Mouse (Mus musculus) intestine, postnatal 0 days (tissue): ENCODE measurements around the gene Rsph14. TPM values are rescaled to one million over a fixed set of nuclear protein-coding genes. Genes with fewer than 3 reads are reported as not detected.
A peak's percentile ranks its signal among the peaks of the same experiment; 100 is the strongest.
"Not testable (repeated sequence)": the region's sequence is repeated elsewhere in the genome, so short reads cannot be mapped to it uniquely, and the experiment has no call there.

ENCODE experiments used
- ATAC-seq: fragments of 200-750 bp; cut with Nextera tagmentation; 2 replicates; pipeline ENCODE4 v1.8.0; 2017; ENCODE audit warnings: mild to moderate bottlenecking, moderate TSS enrichment, moderate library complexity
- H3K27ac ChIP-seq: fragments of 300-500 bp; sonication (generic); 2 replicates; pipeline ENCODE4 v1.5.1; 2014; ENCODE audit warnings: mild to moderate bottlenecking, low read depth, low read length, moderate library complexity
- H3K27me3 ChIP-seq: fragments of 300-500 bp; sonication (generic); replicated peaks from 2 replicates; pipeline ENCODE4 v1.6.1; 2014; ENCODE audit warnings: low read length, mixed read lengths; ENCODE audit not compliant: control insufficient read depth, insufficient read depth
- H3K36me3 ChIP-seq: fragments of 300-500 bp; sonication (generic); 2 replicates; pipeline ENCODE4 v1.6.1; 2014; ENCODE audit warnings: mild to moderate bottlenecking, moderate library complexity; ENCODE audit not compliant: control insufficient read depth, insufficient read depth
- H3K4me1 ChIP-seq: fragments of 300-500 bp; sonication (generic); replicated peaks from 2 replicates; pipeline ENCODE4 v1.6.1; 2014; ENCODE audit warnings: antibody characterized with exemption, low read length, mixed read lengths; ENCODE audit not compliant: control insufficient read depth, insufficient read depth
- H3K4me2 ChIP-seq: fragments of 300-500 bp; sonication (generic); replicated peaks from 2 replicates; pipeline ENCODE4 v1.6.1; 2014; ENCODE audit warnings: low read depth, mild to moderate bottlenecking, moderate library complexity
- H3K4me3 ChIP-seq: fragments of 300-500 bp; sonication (generic); 2 replicates; pipeline ENCODE4 v1.5.1; 2014; ENCODE audit warnings: low read depth, low read length
- H3K9ac ChIP-seq: fragments of 300-500 bp; sonication (generic); 2 replicates; pipeline ENCODE4 v1.6.1; 2014; ENCODE audit warnings: mild to moderate bottlenecking, low read depth, low read length
- H3K9me3 ChIP-seq: fragments of 300-500 bp; sonication (generic); 2 replicates; pipeline ENCODE4 v1.6.1; 2016; ENCODE audit warnings: mixed run types; ENCODE audit not compliant: control insufficient read depth
- CTCF ChIP-seq: sonication (generic); IDR thresholded peaks from 2 replicates; pipeline ENCODE4 v1.5.1; 2016; ENCODE audit warnings: low read depth, mild to moderate bottlenecking, control low read depth, antibody characterized with exemption, moderate library complexity
- WGBS: fragments of 180-500 bp; shearing (Covaris S2); extraction: QIAGEN DNeasy Blood & Tissue Kit; methylation state at CpG from one replicate; pipeline ENCODE4 v1.1.7; 2014; 5-methylcytosine and 5-hydroxymethylcytosine counted together
- polyA plus RNA-seq: library from polyadenylated mRNA; unstranded; fragments of >200 nt; fragmentation: Nextera tagmentation; extraction: Ambion mirVana; gene quantifications from 2 replicates; pipeline ENCODE4 v1.2.1, GENCODE M21; 2015

Rsph14 gene
- polyA plus RNA-seq, 1 experiment from 2014 or later = not detected

DNA sequence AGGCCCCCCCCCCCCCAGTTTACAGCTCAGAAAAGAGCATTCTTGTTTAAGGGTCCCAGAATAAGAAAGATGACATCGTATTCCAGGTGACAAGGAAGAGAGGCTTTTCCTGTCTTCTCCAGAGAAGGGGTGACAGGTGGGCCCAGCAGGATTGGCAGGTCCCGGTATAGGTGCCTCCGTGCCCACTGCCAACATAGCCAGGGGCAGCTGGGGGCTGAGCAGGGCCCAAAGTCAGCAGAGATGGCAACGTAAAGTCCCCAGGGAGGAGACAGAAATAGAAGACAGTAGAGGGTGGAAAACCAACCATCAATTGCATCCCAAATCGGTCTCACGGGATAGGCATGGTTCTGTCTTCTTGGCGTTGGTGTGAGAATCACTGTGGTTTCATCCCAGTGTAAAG is 16.3 kb upstream of the Rsph14 start:
- H3K36me3 ChIP-seq = no peaks in the 10 kb centered on the region
- no peaks in the 10 kb centered on the region for H3K4me1 ChIP-seq
- H3K27ac ChIP-seq = no peak overlapping the region
- 92% methylated on average over 7 of the region's 7 CpGs for WGBS
- ATAC-seq = no peak
- TF ChIP-seq CTCF = no peak
- no peaks in the 10 kb centered on the region for H3K9me3 ChIP-seq
- no peak overlapping the region for H3K4me3 ChIP-seq
- no peak overlapping the region for H3K4me2 ChIP-seq
- no peak overlapping the region for H3K9ac ChIP-seq
- H3K27me3 ChIP-seq = no peaks in the 10 kb centered on the region

DNA sequence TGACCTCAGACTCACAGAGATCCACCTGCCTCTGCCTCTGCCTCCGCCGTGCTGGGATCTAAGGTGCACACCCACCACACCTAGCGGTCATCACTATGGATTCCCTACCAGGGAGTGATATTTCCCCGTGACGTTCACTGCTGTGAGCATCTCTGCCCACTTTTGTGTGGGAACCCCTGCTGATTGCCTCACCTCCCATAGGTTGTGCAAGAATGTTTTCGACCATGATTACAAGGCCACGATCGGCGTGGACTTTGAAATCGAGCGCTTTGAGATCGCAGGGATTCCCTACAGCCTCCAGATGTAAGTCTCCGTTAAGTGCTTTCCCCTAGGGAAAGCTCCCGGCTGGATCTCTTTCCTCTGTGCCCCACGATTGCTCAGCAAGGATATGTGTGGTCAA is 13.4 kb upstream of the Rsph14 start:
- no peak overlapping the region for H3K9ac ChIP-seq
- H3K4me3 ChIP-seq = no peak overlapping the region
- no peak overlapping the region for H3K27ac ChIP-seq
- 63% methylated on average over 15 of the region's 15 CpGs for WGBS
- H3K4me2 ChIP-seq = no peak overlapping the region
- no peak for TF ChIP-seq CTCF
- no peaks in the 10 kb centered on the region for H3K36me3 ChIP-seq
- no peaks in the 10 kb centered on the region for H3K4me1 ChIP-seq
- no peaks in the 10 kb centered on the region for H3K27me3 ChIP-seq
- H3K9me3 ChIP-seq = no peaks in the 10 kb centered on the region
- no peak for ATAC-seq

DNA sequence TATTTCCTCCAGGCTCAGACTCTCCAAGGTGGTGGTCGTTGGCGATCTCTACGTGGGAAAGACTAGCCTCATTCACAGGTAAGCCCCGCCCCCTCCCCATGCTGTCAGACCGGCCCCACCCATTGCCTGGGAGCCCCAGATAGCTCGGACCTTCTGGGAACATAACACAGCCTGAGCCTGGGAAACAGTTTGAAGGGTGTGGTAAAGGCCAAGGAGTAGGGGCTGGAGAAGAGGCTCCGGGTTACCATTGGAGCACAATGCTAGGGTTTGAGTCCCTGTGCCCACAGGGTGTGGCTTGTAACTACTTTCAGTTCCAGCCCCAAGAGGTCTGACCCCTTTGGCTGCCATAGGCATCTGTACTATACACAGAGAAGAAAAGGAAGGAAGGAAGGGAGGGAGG is 12.1 kb upstream of the Rsph14 start:
- Histone ChIP-seq H3K27me3 (no peaks in the 10 kb centered on the region), H3K9ac (no peak overlapping the region), H3K9me3 (no peaks in the 10 kb centered on the region), H3K4me1 (no peaks in the 10 kb centered on the region), H3K4me3 (no peak overlapping the region), H3K36me3 (no peaks in the 10 kb centered on the region), H3K27ac (no peak overlapping the region), H3K4me2 (no peak overlapping the region)
- WGBS = 20% methylated on average over 7 of the region's 7 CpGs
- no peak for ATAC-seq
- no peak for TF ChIP-seq CTCF

DNA sequence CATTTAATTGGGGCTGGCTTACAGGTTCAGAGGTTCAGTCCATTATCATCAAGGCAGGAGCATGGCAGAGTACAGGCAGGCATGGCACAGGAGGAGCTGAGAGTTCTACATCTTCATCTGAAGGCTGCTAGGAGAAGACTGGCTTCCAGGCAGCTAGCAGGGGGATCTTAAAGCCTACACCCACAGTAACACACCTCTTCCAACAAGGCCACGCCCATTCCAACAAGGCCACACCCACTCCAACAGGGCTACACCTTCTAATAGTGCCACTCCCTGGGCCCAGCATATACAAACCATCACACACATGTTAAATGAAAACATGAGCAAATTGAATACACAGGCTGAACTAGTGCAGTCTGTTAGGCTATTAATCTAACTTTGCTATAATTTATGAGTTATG is 9.7 kb upstream of the Rsph14 start:
- ATAC-seq, H3K27me3 ChIP-seq, H3K4me3 ChIP-seq, H3K4me1 ChIP-seq, H3K9me3 ChIP-seq, H3K4me2 ChIP-seq, H3K36me3 ChIP-seq, H3K27ac ChIP-seq, H3K9ac ChIP-seq: not testable (repeated sequence)
- 10% methylated on average over 1 of the region's 1 CpGs for WGBS

DNA sequence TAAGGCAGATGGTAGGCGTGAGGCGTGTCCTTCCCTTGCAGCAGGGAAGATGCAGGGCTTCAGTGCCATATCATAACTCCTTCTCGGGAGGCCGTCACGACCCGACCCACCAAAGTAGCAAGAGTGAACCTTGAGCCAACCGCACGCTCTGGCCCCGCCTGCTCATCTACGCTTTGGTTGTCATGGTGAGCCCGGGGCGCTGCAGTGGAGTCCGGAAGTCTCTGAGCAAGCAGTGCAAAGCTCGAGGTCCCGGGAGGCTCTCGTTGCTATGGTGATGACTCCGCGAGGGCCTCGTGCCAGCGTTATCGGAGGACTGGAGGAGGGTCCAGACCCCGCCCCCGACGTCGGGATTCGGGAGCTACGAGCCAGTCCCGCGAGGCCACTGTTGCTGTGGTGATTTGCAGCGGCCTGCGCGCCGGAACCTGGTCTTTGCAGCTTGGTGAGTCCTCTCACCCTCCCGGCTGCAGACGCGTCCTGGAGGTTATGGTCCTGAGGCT is 4.5 kb upstream of the Rsph14 start, which contains the start of gene Rab36:
TSS of gene Rab36 (plus strand) at position 176 of the 497 bp plus-strand sequence.
- peaks cover 4% of the 10 kb centered on the region; the same call in 1 of the 2 replicates for H3K4me1 ChIP-seq
- WGBS = under 1% methylated on average over 36 of the region's 36 CpGs
- no peak within 1 kb of the TSS for H3K27ac ChIP-seq
- no peak for TF ChIP-seq CTCF
- no peaks in the 10 kb centered on the region for H3K9me3 ChIP-seq
- H3K4me3 ChIP-seq = peak within 1 kb of the TSS; percentile 36
- H3K36me3 ChIP-seq = no peaks in the 10 kb centered on the region
- H3K4me2 ChIP-seq = peak within 1 kb of the TSS; percentile 61
- H3K27me3 ChIP-seq = no peaks in the 10 kb centered on the region
- peak; percentile 94 for ATAC-seq
- H3K9ac ChIP-seq = no peak within 1 kb of the TSS; the same call in 1 of the 2 replicates

DNA sequence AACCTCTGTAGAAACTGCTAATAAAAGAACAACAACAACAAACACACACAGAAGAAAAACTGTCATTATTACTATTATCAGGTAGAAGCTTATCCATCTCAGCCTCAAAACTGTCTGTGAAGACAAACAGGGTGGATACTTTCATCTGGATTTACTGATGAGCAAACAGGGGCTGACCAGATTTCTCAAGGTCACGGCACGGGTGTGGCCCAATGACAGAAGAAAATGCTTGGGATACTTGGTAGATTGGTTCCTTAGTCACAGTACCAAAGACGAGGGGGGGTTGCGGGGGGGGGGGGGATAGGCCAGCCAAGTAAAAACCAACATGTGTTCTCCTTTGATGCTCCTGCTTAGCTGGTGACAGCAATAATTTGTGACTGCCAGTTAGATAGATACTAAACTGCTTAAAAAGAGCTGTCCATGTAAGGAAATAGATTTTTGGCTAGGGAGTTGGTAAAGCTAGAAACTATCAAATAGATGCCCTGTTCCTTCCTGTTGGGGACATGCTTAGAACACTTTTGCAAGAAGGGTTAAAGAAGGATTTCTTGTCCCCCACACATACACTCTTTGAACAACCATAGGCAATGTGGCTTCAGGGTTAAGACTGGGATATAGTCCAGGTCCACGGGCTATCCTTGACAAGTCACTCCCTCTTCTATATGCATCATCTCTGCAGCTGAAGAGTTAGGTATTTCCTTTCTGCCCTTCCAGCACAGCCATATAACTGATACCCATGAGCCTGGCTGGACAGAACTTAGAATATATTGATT is 856 bp downstream of the Rsph14 start:
- no peak overlapping the region for H3K9ac ChIP-seq
- H3K27ac ChIP-seq = no peak overlapping the region
- no peaks in the 10 kb centered on the region for H3K4me1 ChIP-seq
- H3K9me3 ChIP-seq = no peaks in the 10 kb centered on the region
- no peak overlapping the region for H3K4me3 ChIP-seq
- no peak for TF ChIP-seq CTCF
- no peaks in the 10 kb centered on the region for H3K27me3 ChIP-seq
- H3K4me2 ChIP-seq = no peak overlapping the region
- H3K36me3 ChIP-seq = no peaks in the 10 kb centered on the region
- ATAC-seq = no peak
- 50% methylated on average over 5 of the region's 5 CpGs for WGBS
